Mouse (Mus musculus): ENCODE results near the gene F11. TPM values are rescaled to one million over a fixed set of nuclear protein-coding genes. Genes with fewer than 3 reads are reported as not detected.

Gene F11
- not detected in 2 replicates for polyA plus RNA-seq (2014; fragmentation: Nextera tagmentation; extraction: Ambion mirVana)

- Histone ChIP-seq H3K4me1 (ENCODE audit: control insufficient read depth, insufficient read depth, low read length) (no peaks in the 10 kb centered on the region), H3K27me3 (ENCODE audit: control insufficient read depth, insufficient read depth, low read length) (no peaks in the 10 kb centered on the region), H3K4me3 (ENCODE audit: low read depth, low read length) (no peak within 1 kb of the TSS), H3K4me2 (no peak within 1 kb of the TSS), H3K9me3 (ENCODE audit: control insufficient read depth, low read length) (no peaks in the 10 kb centered on the region), H3K9ac (ENCODE audit: low read length) (no peak within 1 kb of the TSS), H3K36me3 (ENCODE audit: control insufficient read depth, insufficient read depth, low read length) (no peaks in the 10 kb centered on the region), H3K27ac (ENCODE audit: low read depth, low read length) (no peak within 1 kb of the TSS)
- WGBS, result 86% methylated on average over 10 of the region's 10 CpGs
- ATAC-seq (ENCODE audit: low FRiP score) (no peak), DNase-seq (ENCODE audit: low spot score, missing footprints) (no peak)
Measured at GRCm38 (mm10) chr8:45261920-45262319, at the start of gene F11. F11 (minus strand) TSS chr8:45262031.

DNA sequence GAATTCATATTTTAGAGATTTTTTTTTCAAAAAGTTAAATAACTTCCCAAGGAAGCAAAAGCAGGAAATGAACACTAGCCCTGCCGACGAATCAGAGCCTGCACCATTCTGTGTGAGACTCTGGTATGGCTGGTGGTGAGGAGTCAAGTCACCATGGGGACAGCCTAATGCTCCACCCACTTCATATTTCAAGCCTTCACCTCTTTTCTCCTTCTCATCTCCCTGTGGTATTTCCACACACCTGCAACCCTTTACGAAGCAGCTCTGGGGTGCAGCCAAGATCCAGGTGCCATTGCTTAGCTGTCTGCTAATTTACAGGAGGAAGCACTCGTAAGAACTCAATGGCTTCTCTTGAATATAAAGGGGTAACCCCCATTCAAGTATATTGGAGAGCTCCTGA lies 49.1 kb upstream of the F11 start:
- no peaks in the 10 kb centered on the region for H3K27me3 ChIP-seq (ENCODE audit: control insufficient read depth, insufficient read depth, low read length)
- H3K4me3 ChIP-seq (ENCODE audit: low read depth, low read length), result no peak overlapping the region
- H3K9ac ChIP-seq (ENCODE audit: low read length), result no peak overlapping the region
- no peaks in the 10 kb centered on the region for H3K36me3 ChIP-seq (ENCODE audit: control insufficient read depth, insufficient read depth, low read length)
- ATAC-seq (ENCODE audit: low FRiP score) (no peak), DNase-seq (ENCODE audit: low spot score, missing footprints) (no peak)
- no peak overlapping the region for H3K27ac ChIP-seq (ENCODE audit: low read depth, low read length)
- H3K4me2 ChIP-seq, result no peak overlapping the region
- no peaks in the 10 kb centered on the region for H3K4me1 ChIP-seq (ENCODE audit: control insufficient read depth, insufficient read depth, low read length)
- no peaks in the 10 kb centered on the region for H3K9me3 ChIP-seq (ENCODE audit: control insufficient read depth, low read length)
- WGBS, result 90% methylated on average over 4 of the region's 4 CpGs

GRCm38 (mm10) chr8:45308366-45308765 lies 46.5 kb upstream of the F11 start, which contains the start of gene Gm45753:
Gm45753 (minus strand) TSS chr8:45308466.
- Histone ChIP-seq H3K4me1 (ENCODE audit: control insufficient read depth, insufficient read depth, low read length) (no peaks in the 10 kb centered on the region), H3K4me2 (no peak within 1 kb of the TSS), H3K27ac (ENCODE audit: low read depth, low read length) (no peak within 1 kb of the TSS), H3K27me3 (ENCODE audit: control insufficient read depth, insufficient read depth, low read length) (no peaks in the 10 kb centered on the region), H3K36me3 (ENCODE audit: control insufficient read depth, insufficient read depth, low read length) (no peaks in the 10 kb centered on the region), H3K9ac (ENCODE audit: low read length) (no peak within 1 kb of the TSS), H3K4me3 (ENCODE audit: low read depth, low read length) (no peak within 1 kb of the TSS), H3K9me3 (ENCODE audit: control insufficient read depth, low read length) (no peaks in the 10 kb centered on the region)
- 90% methylated on average over 13 of the region's 13 CpGs for WGBS
- ATAC-seq (ENCODE audit: low FRiP score) (no peak), DNase-seq (ENCODE audit: low spot score, missing footprints) (no peak)

- Histone ChIP-seq H3K4me1 (ENCODE audit: control insufficient read depth, insufficient read depth, low read length) (no peaks in the 10 kb centered on the region), H3K9ac (ENCODE audit: low read length) (no peak overlapping the region)
Measured at GRCm38 (mm10) chr8:45305479-45305878, 43.6 kb upstream of the F11 start.

DNA sequence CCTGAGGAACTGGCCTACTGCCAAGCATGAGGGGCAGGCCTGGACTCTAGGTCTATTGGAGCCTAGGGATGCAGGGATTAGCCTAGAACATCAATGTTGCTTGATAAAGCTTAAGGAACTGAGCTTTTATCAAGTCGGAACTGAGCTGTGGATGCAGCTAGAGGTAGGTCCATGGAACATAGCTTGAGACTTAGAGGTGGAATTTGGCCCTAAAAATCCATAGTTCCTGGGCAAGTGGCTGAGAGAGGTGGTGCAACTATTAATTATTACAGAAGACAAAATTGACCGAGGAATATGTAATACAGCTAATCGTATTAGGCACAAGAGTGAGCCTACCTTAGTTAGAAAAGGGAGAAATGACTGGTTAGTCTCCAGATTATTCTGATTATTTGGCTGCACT lies 42.5 kb upstream of the F11 start:
- H3K9me3 ChIP-seq (ENCODE audit: control insufficient read depth, low read length), result no peaks in the 10 kb centered on the region
- 87% methylated on average over 3 of the region's 3 CpGs for WGBS
- no peaks in the 10 kb centered on the region for H3K27me3 ChIP-seq (ENCODE audit: control insufficient read depth, insufficient read depth, low read length)
- DNase-seq (ENCODE audit: low spot score, missing footprints) (no peak), ATAC-seq (ENCODE audit: low FRiP score) (no peak)
- no peak overlapping the region for H3K4me2 ChIP-seq
- no peak overlapping the region for H3K4me3 ChIP-seq (ENCODE audit: low read depth, low read length)
- no peaks in the 10 kb centered on the region for H3K4me1 ChIP-seq (ENCODE audit: control insufficient read depth, insufficient read depth, low read length)
- no peaks in the 10 kb centered on the region for H3K36me3 ChIP-seq (ENCODE audit: control insufficient read depth, insufficient read depth, low read length)
- H3K27ac ChIP-seq (ENCODE audit: low read depth, low read length), result no peak overlapping the region
- H3K9ac ChIP-seq (ENCODE audit: low read length), result no peak overlapping the region

More at GRCm38 (mm10) chr8:45305479-45305878, 43.6 kb upstream of the F11 start:
- DNase-seq (ENCODE audit: low spot score, missing footprints) (no peak), ATAC-seq (ENCODE audit: low FRiP score) (no peak)
- no peaks in the 10 kb centered on the region for H3K36me3 ChIP-seq (ENCODE audit: control insufficient read depth, insufficient read depth, low read length)
- no peaks in the 10 kb centered on the region for H3K27me3 ChIP-seq (ENCODE audit: control insufficient read depth, insufficient read depth, low read length)
- H3K4me3 ChIP-seq (ENCODE audit: low read depth, low read length), result no peak overlapping the region
- no peak overlapping the region for H3K4me2 ChIP-seq
- H3K9me3 ChIP-seq (ENCODE audit: control insufficient read depth, low read length), result no peaks in the 10 kb centered on the region
- WGBS, result 100% methylated on average over 1 of the region's 1 CpGs
- no peak overlapping the region for H3K27ac ChIP-seq (ENCODE audit: low read depth, low read length)

DNA sequence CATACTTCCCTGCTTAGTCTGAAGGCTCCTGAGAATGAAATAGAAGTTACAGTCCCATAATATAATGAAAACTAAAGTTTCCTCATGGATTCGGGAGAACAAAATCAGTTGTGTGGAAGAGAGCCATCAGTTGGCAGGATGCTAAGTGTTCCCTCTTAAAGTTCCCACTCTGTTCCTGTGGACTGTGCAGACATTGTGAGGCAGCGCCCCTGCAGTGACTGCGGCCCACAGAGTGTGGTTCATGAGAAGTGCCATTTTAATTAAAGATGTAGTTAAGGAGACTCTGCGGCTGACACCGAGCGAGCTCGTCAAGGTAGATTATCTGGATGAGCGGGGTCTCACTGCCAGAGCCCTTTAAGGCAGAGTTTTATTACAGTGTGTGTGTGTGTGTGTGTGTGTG lies 40.6 kb upstream of the F11 start:
- 71% methylated on average over 8 of the region's 8 CpGs for WGBS

DNA sequence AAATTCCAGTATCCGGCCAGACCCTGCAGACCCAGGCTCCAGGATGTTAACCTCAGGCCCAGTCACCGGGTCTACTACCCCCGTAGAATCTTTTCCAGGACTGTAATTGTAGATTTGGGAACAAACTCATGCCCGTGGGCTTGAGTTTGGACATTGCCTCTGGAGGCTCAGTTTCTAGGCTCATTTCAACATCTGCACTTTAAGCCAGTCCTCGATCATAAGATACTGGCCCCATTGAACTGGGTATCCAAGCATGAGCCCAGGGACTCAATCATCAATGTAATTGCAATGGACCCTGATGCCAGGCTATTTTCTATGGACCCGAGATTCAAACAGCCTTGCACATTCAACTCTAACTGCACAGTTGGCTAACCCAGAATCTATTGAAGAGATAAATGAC lies 33.4 kb upstream of the F11 start:
- H3K36me3 ChIP-seq (ENCODE audit: control insufficient read depth, insufficient read depth, low read length), result no peaks in the 10 kb centered on the region
- H3K27me3 ChIP-seq (ENCODE audit: control insufficient read depth, insufficient read depth, low read length), result no peaks in the 10 kb centered on the region
- ATAC-seq (ENCODE audit: low FRiP score) (no peak), DNase-seq (ENCODE audit: low spot score, missing footprints) (no peak)
- H3K9me3 ChIP-seq (ENCODE audit: control insufficient read depth, low read length), result no peaks in the 10 kb centered on the region
- H3K4me1 ChIP-seq (ENCODE audit: control insufficient read depth, insufficient read depth, low read length), result no peaks in the 10 kb centered on the region
- H3K4me2 ChIP-seq, result no peak overlapping the region
- WGBS, result 93% methylated on average over 6 of the region's 6 CpGs
- H3K9ac ChIP-seq (ENCODE audit: low read length), result no peak overlapping the region
- H3K4me3 ChIP-seq (ENCODE audit: low read depth, low read length), result no peak overlapping the region
- H3K27ac ChIP-seq (ENCODE audit: low read depth, low read length), result no peak overlapping the region

More for the DNA sequence above, 40.6 kb upstream of the F11 start:
- no peaks in the 10 kb centered on the region for H3K36me3 ChIP-seq (ENCODE audit: control insufficient read depth, insufficient read depth, low read length)
- DNase-seq (ENCODE audit: low spot score, missing footprints) (no peak), ATAC-seq (ENCODE audit: low FRiP score) (no peak)
- H3K4me2 ChIP-seq, result no peak overlapping the region
- H3K27ac ChIP-seq (ENCODE audit: low read depth, low read length), result no peak overlapping the region
- no peaks in the 10 kb centered on the region for H3K4me1 ChIP-seq (ENCODE audit: control insufficient read depth, insufficient read depth, low read length)
- H3K9ac ChIP-seq (ENCODE audit: low read length), result no peak overlapping the region
- no peaks in the 10 kb centered on the region for H3K27me3 ChIP-seq (ENCODE audit: control insufficient read depth, insufficient read depth, low read length)
- no peak overlapping the region for H3K4me3 ChIP-seq (ENCODE audit: low read depth, low read length)
- H3K9me3 ChIP-seq (ENCODE audit: control insufficient read depth, low read length), result no peaks in the 10 kb centered on the region

DNA sequence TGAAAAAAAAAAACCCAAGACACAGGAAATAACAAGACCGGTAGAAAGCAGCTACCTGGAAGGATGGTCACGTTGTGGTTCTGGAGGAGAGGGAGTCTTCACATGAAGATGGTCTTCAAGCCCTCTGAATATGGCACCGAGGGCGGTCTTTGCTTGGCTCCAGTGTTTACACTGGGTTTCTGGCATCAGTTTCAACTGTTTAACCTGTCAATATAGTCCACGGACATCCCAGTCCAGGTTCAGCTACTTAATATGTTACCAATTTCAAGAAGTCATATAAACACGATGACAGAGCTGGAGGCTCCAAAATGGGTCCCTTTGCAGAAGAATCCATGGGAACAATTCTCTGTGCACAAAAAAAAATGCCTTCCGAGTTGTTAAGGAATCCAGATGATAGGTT lies 32.9 kb upstream of the F11 start, which contains the start of gene Klkb1:
Gene Klkb1, minus strand, starts transcription at position 173 of the 400 bp plus-strand sequence.
- no peak within 1 kb of the TSS for H3K4me3 ChIP-seq (ENCODE audit: low read depth, low read length)
- no peaks in the 10 kb centered on the region for H3K36me3 ChIP-seq (ENCODE audit: control insufficient read depth, insufficient read depth, low read length)
- H3K4me1 ChIP-seq (ENCODE audit: control insufficient read depth, insufficient read depth, low read length), result no peaks in the 10 kb centered on the region
- no peaks in the 10 kb centered on the region for H3K27me3 ChIP-seq (ENCODE audit: control insufficient read depth, insufficient read depth, low read length)
- ATAC-seq (ENCODE audit: low FRiP score) (no peak), DNase-seq (ENCODE audit: low spot score, missing footprints) (no peak)
- no peak within 1 kb of the TSS for H3K27ac ChIP-seq (ENCODE audit: low read depth, low read length)
- H3K9me3 ChIP-seq (ENCODE audit: control insufficient read depth, low read length), result no peaks in the 10 kb centered on the region
- WGBS, result 93% methylated on average over 7 of the region's 7 CpGs
- H3K9ac ChIP-seq (ENCODE audit: low read length), result no peak within 1 kb of the TSS
- H3K4me2 ChIP-seq, result no peak within 1 kb of the TSS

DNA sequence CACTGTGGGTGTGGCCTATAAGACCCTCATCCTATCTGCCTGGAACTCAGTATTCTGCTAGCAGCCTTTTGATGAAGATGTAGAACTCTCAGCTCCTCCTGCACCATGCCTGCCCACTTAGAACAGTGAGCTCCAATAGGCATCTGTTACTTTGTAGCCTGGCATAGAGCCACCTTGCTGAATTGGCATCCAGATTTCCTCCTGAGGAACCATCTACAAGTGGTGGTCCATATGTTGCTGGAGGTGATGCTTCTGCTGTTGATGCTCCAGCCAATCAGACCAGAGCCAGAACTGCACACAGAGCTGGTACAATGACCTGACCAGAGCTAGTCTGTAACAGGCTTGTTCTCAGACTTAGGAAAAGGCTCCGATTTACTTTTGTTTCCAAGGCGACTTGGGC lies 30.0 kb upstream of the F11 start:
- no peaks in the 10 kb centered on the region for H3K9me3 ChIP-seq (ENCODE audit: control insufficient read depth, low read length)
- DNase-seq (ENCODE audit: low spot score, missing footprints) (no peak), ATAC-seq (ENCODE audit: low FRiP score) (no peak)
- H3K27me3 ChIP-seq (ENCODE audit: control insufficient read depth, insufficient read depth, low read length), result no peaks in the 10 kb centered on the region
- no peaks in the 10 kb centered on the region for H3K4me1 ChIP-seq (ENCODE audit: control insufficient read depth, insufficient read depth, low read length)
- no peak overlapping the region for H3K9ac ChIP-seq (ENCODE audit: low read length)
- no peak overlapping the region for H3K4me2 ChIP-seq
- H3K27ac ChIP-seq (ENCODE audit: low read depth, low read length), result no peak overlapping the region
- no peak overlapping the region for H3K4me3 ChIP-seq (ENCODE audit: low read depth, low read length)
- H3K36me3 ChIP-seq (ENCODE audit: control insufficient read depth, insufficient read depth, low read length), result no peaks in the 10 kb centered on the region
- WGBS, result 82% methylated on average over 2 of the region's 2 CpGs

DNA sequence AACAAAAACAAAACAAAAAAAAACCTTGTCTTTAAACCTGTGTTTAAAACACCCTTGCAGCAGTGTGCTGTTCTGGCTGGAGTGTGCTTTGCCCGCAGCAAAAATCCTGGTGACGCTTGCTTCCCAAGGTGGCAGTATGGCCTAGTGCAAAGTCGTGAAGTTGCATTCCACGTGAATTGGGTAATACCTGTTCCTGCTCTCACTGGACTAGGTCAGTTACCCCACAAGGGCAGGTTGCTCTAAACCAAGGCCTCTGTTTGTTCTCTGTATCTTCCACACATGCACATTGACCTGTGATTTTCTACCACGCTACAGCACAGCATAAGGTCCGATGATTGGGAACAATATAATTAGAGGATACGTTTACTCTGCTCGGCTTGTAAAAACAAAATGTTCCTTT lies 19.8 kb upstream of the F11 start:
- Histone ChIP-seq H3K4me3 (ENCODE audit: low read depth, low read length) (no peak overlapping the region), H3K4me1 (ENCODE audit: control insufficient read depth, insufficient read depth, low read length) (no peaks in the 10 kb centered on the region), H3K9me3 (ENCODE audit: control insufficient read depth, low read length) (no peaks in the 10 kb centered on the region), H3K36me3 (ENCODE audit: control insufficient read depth, insufficient read depth, low read length) (no peaks in the 10 kb centered on the region), H3K27ac (ENCODE audit: low read depth, low read length) (no peak overlapping the region), H3K9ac (ENCODE audit: low read length) (no peak overlapping the region), H3K4me2 (no peak overlapping the region), H3K27me3 (ENCODE audit: control insufficient read depth, insufficient read depth, low read length) (no peaks in the 10 kb centered on the region)
- DNase-seq (ENCODE audit: low spot score, missing footprints), result no peak
- WGBS, result 83% methylated on average over 8 of the region's 8 CpGs
- ATAC-seq (ENCODE audit: low FRiP score), result no peak
